Mouse (Mus musculus): ENCODE data around the gene Vmn2r22.
"Not testable (repeated sequence)": the region's sequence is repeated elsewhere in the genome, so short reads cannot be mapped to it uniquely, and the experiment has no call there.

Gene Vmn2r22

DNA sequence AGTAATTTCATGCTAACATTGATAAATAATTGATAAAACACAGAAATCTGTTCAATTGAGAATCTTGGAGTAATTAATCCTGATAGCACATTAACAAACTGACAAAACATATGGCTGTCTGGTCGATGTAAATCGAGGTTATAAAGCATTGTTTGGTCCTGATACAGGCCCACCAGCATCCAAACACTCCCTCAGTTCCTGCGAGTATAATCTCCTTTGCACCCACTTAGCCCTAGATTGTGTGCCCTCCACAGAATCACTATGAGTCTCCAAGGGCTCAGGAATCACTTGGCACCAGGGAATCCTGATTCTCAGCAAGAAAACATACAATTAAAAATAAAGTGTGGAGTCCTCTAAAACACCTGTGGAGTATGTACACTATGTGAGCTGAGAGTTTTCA, at the start of gene Vmn2r22:
Vmn2r22 (minus strand) TSS at position 101 of the 400 bp plus-strand sequence.
- not testable (repeated sequence) for DNase-seq (ENCODE audit: low read depth, low spot score)

DNA sequence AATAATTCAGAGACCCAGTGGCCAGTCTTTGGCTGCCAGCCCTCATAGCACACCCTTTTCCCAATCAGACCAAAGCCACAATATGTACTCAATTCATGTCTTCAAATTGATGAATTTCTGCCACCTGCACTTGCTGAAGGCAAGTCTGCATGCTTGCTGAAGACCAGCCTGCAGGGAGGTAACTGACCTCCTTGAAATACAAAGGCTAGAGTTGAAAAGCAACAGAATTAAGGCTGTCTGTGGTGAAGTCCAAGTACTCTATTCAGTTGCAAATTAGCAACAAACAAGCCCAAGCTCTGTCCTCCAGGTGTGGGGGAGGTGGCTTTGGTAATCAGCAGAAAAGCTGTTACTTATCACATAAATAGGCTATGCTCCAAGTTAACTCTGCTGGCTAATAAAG, 46.7 kb upstream of the Vmn2r22 start:
- no peak for DNase-seq (ENCODE audit: low read depth, low spot score)

DNA sequence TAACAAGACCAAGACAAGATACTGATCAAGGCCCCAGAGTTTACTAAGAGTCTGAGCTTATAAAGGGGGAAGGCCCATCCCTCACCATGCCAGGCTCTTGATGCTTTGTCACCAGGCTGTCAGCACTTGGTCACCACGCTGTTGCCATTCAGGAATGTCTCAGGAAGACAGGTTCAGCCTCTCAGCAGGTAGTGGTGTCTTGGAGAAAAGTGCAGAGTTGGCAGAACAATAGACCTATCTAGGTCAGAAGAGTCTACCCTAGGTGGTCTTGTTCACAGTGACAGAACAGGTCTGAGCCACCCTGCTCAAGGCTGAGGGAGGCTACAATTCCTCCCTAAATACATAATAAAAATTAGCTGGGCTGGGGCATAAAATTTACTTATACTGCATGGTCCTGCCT, 46.1 kb upstream of the Vmn2r22 start:
- not testable (repeated sequence) for DNase-seq (ENCODE audit: low read depth, low spot score)

DNA sequence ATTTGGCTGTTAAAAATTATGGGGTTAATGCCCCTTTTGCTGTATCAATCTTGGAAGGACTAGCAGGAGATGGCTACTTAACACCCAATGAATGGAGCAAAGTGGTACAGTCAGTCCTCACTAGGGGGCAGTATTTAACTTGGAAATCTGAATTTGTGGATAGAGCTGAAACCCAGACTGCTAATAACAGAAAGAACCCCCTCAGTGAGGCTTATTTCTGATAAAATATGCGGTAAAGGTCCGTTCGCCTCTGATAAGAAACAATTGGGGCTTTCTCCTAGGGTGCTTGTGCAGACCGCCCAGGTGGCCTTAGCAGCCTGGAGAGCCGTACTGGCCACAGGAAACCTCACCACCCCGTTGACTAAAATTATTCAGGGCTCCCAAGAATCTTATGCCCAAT, 6.5 kb upstream of the Vmn2r22 start:
- DNase-seq (ENCODE audit: low read depth, low spot score) = no peak

DNA sequence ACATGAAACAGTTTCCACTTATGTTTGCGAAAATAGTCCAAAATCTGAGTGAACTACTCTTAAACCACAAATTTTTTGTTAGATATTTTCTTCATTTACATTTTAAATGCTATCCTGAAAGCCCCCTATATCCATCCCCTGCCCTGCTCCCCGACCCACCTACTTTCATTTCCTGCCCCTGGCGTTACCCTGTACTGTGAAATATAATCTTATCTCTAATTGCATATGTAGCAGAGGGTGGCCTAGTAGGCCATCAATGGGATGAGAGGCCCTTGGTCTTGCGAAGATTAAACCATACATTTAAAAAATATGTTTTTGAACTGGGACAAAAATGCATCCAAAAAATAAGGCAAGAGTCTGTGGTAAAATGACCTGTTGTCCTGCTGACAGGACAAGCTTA, 11.1 kb downstream of the Vmn2r22 start:
- DNase-seq (ENCODE audit: low read depth, low spot score) = not testable (repeated sequence)

DNA sequence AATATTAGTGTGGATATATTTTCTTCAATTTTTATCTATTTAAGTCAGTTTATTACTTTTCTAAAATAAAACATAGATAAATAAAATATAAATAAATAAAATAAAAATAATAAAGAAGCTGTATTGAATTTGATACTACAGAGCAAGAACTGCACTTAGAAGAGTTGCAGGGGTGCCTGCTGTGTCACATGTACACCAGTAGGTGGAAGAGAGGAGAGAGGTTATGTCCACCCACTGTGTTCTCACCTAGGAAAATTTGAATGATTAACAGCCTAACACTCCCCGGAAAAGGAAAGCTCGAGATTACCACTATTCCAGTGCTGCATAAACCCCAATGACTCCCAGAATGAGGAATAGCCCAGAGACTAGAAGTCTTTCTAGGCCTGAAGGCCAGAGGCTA, 26.7 kb downstream of the Vmn2r22 start:
- not testable (repeated sequence) for DNase-seq (ENCODE audit: low read depth, low spot score)

DNA sequence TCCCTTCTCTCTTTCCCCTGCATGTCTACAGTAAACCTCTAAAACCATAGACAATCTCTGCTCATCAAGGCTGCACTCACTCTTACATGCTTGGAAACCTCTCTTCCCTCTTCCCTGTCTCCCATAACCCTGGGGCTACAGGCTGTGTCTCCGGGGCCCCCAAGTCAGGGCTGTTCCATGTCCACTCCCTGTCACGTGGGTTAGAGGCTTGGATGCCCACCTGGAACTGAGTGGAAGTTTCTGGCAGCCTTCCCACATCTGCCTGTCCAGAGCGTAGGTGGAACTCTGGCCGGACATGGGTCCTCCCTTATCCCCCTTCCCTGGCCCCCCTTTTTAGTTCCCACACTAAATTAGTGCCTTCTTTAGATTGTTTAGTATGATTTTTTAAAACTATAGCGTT, 62.2 kb downstream of the Vmn2r22 start:
- not testable (repeated sequence) for DNase-seq (ENCODE audit: low read depth, low spot score)

DNA sequence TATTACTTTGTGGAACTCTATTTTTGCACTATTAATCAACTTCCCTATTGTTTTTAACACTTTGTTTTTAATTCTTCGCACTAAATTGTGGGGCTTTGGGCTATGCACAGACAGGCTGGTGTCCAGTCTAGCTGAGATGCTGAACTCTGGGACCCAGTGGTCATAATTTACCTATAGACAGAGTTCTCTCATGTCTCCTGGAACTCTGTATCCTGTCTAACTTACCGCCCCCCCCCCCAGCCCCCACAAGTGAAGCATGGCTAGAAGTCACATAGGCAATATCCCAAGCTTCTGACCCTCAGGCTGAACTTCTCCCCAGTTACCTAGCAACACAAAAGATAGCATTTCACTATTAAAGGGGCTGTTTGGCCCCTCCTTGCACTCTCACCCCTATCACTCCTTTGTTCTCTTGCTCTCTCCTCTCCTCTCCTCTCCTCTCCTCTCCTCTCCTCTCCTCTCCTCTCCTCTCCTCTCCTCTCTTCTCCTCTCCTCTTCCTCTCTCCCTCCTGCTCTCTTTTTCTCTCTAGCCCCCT, 62.7 kb downstream of the Vmn2r22 start:
- DNase-seq (ENCODE audit: low read depth, low spot score) = not testable (repeated sequence)

DNA sequence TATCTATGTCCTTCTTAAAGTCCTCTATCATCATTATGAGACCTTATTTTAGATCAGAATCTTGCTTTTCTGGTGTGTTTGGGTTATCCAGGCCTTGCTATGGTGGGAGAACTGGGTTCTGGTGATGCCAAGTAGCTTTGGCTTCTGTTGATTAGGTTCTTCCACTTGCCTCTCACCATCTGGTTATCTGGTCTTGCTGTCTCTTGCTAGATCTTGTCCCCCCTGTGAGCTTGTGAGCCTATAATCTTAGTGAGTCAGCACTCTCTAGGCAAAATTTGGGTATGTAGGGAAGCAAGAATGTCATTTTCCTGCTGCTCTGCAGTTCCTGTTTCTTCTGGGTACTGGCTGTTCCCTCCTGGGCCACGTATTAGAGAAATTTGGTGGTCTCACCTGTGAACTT, 66.5 kb downstream of the Vmn2r22 start:
- DNase-seq (ENCODE audit: low read depth, low spot score) = not testable (repeated sequence)

DNA sequence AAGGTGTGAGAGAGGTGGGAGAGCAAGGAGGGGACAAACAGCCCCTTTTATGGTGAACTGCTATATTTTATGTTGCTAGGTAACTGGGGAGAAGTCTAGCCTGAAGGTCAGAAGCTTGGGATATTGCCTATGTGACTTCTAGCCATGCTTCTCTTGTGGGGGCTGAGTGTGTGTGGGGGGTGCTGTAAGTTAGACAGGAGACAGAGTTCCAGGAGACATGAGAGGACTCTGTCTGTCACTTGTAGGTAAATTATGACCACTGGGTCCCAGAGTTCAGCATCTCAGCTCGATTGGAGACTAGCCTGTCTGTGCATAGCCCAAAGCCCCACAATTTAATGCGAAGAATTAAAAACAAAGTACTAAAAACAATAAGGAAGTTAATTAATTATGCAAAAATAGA, 75.8 kb downstream of the Vmn2r22 start:
- not testable (repeated sequence) for DNase-seq (ENCODE audit: low read depth, low spot score)
